Mouse (Mus musculus): Measurements from ENCODE around the gene Iqgap2. TPM values are rescaled to one million over a fixed set of nuclear protein-coding genes. Genes with fewer than 3 reads are reported as not detected.

Gene Iqgap2
- polyA plus RNA-seq, 1 experiment from 2014 or later: 11.0 TPM

- H3K9me3 ChIP-seq: no peaks in the 10 kb centered on the region
- WGBS: 86% methylated on average over 16 of the region's 16 CpGs
Observed at GRCm38 (mm10) chr13:95610786-95611562, 280.7 kb downstream of the Iqgap2 start.

GRCm38 (mm10) chr13:95609088-95609420, 282.7 kb downstream of the Iqgap2 start:
- H3K4me1 ChIP-seq: peaks cover 3% of the 10 kb centered on the region; the same call in 1 of the 2 replicates
- H3K27ac ChIP-seq (replicated peaks): no peak overlapping the region
- no peaks in the 10 kb centered on the region for H3K27me3 ChIP-seq (replicated peaks; ENCODE audit: low read depth, poor library complexity, severe bottlenecking)
- 85% methylated on average over 2 of the region's 2 CpGs for WGBS
- no peaks in the 10 kb centered on the region for H3K9me3 ChIP-seq
- no peak overlapping the region for H3K4me3 ChIP-seq
- no peak for DNase-seq (ENCODE audit: low spot score)
- peaks cover 97% of the 10 kb centered on the region for H3K36me3 ChIP-seq (replicated peaks)

More at GRCm38 (mm10) chr13:95610786-95611562, 280.7 kb downstream of the Iqgap2 start:
- DNase-seq (ENCODE audit: low spot score): no peak
- Histone ChIP-seq H3K36me3 (replicated peaks) (peaks cover 95% of the 10 kb centered on the region), H3K27ac (replicated peaks) (no peak overlapping the region), H3K27me3 (replicated peaks; ENCODE audit: low read depth, poor library complexity, severe bottlenecking) (no peaks in the 10 kb centered on the region), H3K4me3 (no peak overlapping the region), H3K4me1 (peaks cover 21% of the 10 kb centered on the region)

DNA sequence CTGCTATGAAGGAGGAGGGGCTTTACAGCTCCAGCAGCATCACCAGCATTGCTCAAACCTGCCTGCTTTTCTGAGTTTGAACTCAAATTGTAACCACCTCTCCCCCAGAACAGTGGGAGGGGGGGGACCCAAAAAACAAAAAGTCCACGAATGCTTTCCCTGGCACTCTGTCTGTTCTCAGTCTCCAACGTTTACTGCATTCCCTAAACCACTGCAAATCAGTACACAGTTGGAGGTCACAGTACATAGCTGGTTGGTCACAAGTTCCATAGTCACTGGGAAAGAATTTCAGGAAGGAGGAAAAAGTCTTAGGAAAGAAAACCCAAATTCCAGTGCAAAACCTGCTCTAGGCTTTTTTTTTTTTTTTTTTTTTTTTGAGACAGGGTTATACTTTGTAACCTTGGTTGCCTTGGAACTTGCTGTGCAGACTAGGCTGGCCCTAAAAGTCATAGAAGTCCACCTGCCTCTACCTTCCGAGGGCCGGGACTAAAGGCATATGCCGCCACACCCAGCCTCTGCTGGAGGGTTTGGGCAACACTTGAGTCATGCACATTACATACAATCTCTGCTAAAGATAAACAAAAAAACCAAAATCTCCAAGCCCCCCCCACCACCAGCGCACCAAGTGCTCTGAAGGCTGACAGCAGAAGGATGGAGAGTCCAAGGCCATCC, 283.2 kb downstream of the Iqgap2 start:
- Histone ChIP-seq H3K4me3 (no peak overlapping the region), H3K9me3 (no peaks in the 10 kb centered on the region), H3K36me3 (replicated peaks) (peaks cover 97% of the 10 kb centered on the region), H3K27ac (replicated peaks) (no peak overlapping the region), H3K27me3 (replicated peaks; ENCODE audit: low read depth, poor library complexity, severe bottlenecking) (no peaks in the 10 kb centered on the region), H3K4me1 (peaks cover 3% of the 10 kb centered on the region; the same call in 1 of the 2 replicates)
- DNase-seq (ENCODE audit: low spot score): no peak
- WGBS: 93% methylated on average over 6 of the region's 6 CpGs

DNA sequence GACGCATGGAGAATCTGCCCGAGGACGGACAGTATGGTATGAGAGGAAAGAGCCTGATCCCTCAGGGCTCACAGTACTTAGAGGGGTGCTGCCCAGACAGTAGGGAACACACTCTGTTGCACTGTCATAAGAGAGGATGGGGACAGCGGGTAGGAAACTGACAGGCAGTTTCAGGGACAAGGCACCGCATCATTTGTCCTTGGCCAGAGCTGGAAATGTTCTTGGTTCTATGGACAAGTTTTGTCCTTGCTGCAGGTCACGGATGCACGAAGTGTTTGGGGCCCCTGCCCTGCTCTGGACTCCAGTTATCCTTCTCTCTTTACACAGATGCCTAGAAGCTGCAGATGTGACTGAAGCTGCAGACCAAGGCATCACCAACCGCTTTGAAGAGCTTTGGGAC, 284.7 kb downstream of the Iqgap2 start:
- no peak overlapping the region for H3K4me3 ChIP-seq
- H3K4me1 ChIP-seq: peaks cover 3% of the 10 kb centered on the region; the same call in 1 of the 2 replicates
- no peak overlapping the region for H3K27ac ChIP-seq (replicated peaks)
- 94% methylated on average over 8 of the region's 8 CpGs for WGBS
- H3K9me3 ChIP-seq: no peaks in the 10 kb centered on the region
- H3K27me3 ChIP-seq (replicated peaks; ENCODE audit: low read depth, poor library complexity, severe bottlenecking): no peaks in the 10 kb centered on the region
- no peak for DNase-seq (ENCODE audit: low spot score)
- H3K36me3 ChIP-seq (replicated peaks): peaks cover 97% of the 10 kb centered on the region

- 98% methylated on average over 25 of the region's 25 CpGs for WGBS
- peaks cover 87% of the 10 kb centered on the region for H3K36me3 ChIP-seq (replicated peaks)
- no peak for DNase-seq (ENCODE audit: low spot score)
- no peak overlapping the region for H3K4me3 ChIP-seq
- no peaks in the 10 kb centered on the region for H3K9me3 ChIP-seq
- H3K4me1 ChIP-seq: no peaks in the 10 kb centered on the region
- no peaks in the 10 kb centered on the region for H3K27me3 ChIP-seq (replicated peaks; ENCODE audit: low read depth, poor library complexity, severe bottlenecking)
- no peak overlapping the region for H3K27ac ChIP-seq (replicated peaks)
Observed at GRCm38 (mm10) chr13:95604288-95604687, 287.4 kb downstream of the Iqgap2 start.

DNA sequence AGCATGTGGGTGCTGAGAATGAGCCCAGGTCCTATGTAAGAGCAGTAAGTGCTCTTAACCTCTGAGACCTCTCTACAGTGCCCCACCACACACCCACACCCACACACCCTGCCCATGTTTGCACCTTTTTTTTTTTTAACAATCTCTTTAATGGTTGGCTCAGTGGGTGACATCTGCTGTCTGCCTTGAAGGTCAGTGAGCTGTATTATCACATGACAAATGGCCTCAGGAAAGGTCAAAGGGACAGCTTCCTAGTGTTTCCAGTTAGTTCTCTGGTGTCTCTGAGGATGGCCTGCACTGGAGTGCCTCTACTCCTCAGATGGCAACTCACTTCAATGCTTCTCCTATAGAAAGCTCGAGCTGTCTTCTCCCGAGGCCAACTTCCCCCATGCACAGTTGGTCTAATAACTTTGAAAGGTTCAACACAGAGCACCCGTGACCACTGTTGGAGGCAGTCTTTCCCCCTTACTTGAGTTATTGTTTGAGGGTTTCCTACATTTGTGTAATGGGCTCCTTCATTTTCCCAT, 291.8 kb downstream of the Iqgap2 start:
- no peak for DNase-seq (ENCODE audit: low spot score)
- WGBS: 72% methylated on average over 3 of the region's 3 CpGs
- 0 out of 2 replicates have a peak, but pooled peaks cover 12% of the 10 kb centered on the region for H3K4me1 ChIP-seq
- H3K36me3 ChIP-seq (replicated peaks): peaks cover 47% of the 10 kb centered on the region
- no peak overlapping the region for H3K4me3 ChIP-seq
- no peak overlapping the region for H3K27ac ChIP-seq (replicated peaks)
- H3K9me3 ChIP-seq: no peaks in the 10 kb centered on the region
- H3K27me3 ChIP-seq (replicated peaks; ENCODE audit: low read depth, poor library complexity, severe bottlenecking): no peaks in the 10 kb centered on the region

- peaks cover 31% of the 10 kb centered on the region for H3K36me3 ChIP-seq (replicated peaks)
- H3K4me1 ChIP-seq: 0 out of 2 replicates have a peak, but pooled peaks cover 12% of the 10 kb centered on the region
- DNase-seq (ENCODE audit: low spot score): no peak
- no peaks in the 10 kb centered on the region for H3K27me3 ChIP-seq (replicated peaks; ENCODE audit: low read depth, poor library complexity, severe bottlenecking)
- H3K27ac ChIP-seq (replicated peaks): no peak overlapping the region
- 88% methylated on average over 18 of the region's 18 CpGs for WGBS
- H3K4me3 ChIP-seq: no peak overlapping the region
- no peaks in the 10 kb centered on the region for H3K9me3 ChIP-seq
Observed at GRCm38 (mm10) chr13:95598232-95598920, 293.3 kb downstream of the Iqgap2 start.

DNA sequence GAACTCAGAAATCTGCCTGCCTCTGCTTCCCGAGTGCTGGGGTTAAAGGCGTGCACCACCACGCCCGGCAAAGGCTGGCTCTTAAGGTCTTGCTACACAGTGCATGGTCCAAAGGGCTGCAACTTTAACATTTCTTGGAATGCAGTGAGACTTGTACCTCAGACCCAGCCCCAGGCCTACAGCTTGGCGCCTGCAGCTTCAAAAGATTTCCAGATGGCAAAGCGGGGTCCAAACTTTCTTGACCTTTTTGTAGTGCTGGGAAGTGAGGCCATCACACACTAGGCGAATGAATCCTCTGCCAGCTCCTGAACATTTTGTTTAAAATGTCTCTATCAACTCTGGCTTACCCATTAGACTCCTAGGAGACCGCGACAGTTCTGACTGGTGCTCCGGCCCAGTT, 294.1 kb downstream of the Iqgap2 start:
- no peak for DNase-seq (ENCODE audit: low spot score)
- no peaks in the 10 kb centered on the region for H3K9me3 ChIP-seq
- no peak overlapping the region for H3K4me3 ChIP-seq
- WGBS: 88% methylated on average over 10 of the region's 10 CpGs
- H3K27ac ChIP-seq (replicated peaks): no peak overlapping the region
- peaks cover 23% of the 10 kb centered on the region for H3K36me3 ChIP-seq (replicated peaks)
- H3K4me1 ChIP-seq: peaks cover 16% of the 10 kb centered on the region; the same call in 1 of the 2 replicates
- H3K27me3 ChIP-seq (replicated peaks; ENCODE audit: low read depth, poor library complexity, severe bottlenecking): no peaks in the 10 kb centered on the region

- no peak for DNase-seq (ENCODE audit: low spot score)
- 84% methylated on average over 7 of the region's 7 CpGs for WGBS
Observed at GRCm38 (mm10) chr13:95596689-95597088, 295.0 kb downstream of the Iqgap2 start.

DNA sequence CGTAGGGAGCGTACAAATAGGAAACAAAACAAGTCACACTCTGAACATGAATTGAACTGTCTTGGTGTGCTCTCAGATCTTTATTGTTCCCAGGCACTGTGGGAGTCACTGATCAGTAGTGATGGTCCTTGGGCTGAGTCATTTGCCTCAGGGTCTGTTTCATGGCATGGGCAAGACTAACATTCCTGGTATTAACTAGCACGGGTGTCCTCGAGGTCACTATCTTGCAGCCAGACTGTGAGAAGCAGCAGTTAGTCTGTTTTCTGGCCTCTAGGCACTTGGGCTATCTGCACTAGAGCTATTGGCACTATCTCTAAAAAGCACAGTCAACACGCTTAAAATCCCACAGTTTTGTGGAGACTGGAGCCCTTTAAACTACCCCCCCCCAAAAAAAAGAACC, 295.8 kb downstream of the Iqgap2 start:
- H3K4me3 ChIP-seq: no peak overlapping the region
- H3K27ac ChIP-seq (replicated peaks): 0 out of 2 replicates have a peak overlapping the region, but pooled peaks have one; percentile 3
- no peak for DNase-seq (ENCODE audit: low spot score)
- 50% methylated on average over 5 of the region's 5 CpGs for WGBS
- H3K4me1 ChIP-seq: peaks cover 17% of the 10 kb centered on the region; the same call in 1 of the 2 replicates
- H3K36me3 ChIP-seq (replicated peaks): peaks cover 8% of the 10 kb centered on the region
- H3K9me3 ChIP-seq: no peaks in the 10 kb centered on the region
- no peaks in the 10 kb centered on the region for H3K27me3 ChIP-seq (replicated peaks; ENCODE audit: low read depth, poor library complexity, severe bottlenecking)

More at GRCm38 (mm10) chr13:95596689-95597088, 295.0 kb downstream of the Iqgap2 start:
- Histone ChIP-seq H3K4me3 (no peak overlapping the region), H3K4me1 (peaks cover 17% of the 10 kb centered on the region; the same call in 1 of the 2 replicates), H3K9me3 (no peaks in the 10 kb centered on the region), H3K27ac (replicated peaks) (no peak overlapping the region), H3K36me3 (replicated peaks) (peaks cover 16% of the 10 kb centered on the region), H3K27me3 (replicated peaks; ENCODE audit: low read depth, poor library complexity, severe bottlenecking) (no peaks in the 10 kb centered on the region)

DNA sequence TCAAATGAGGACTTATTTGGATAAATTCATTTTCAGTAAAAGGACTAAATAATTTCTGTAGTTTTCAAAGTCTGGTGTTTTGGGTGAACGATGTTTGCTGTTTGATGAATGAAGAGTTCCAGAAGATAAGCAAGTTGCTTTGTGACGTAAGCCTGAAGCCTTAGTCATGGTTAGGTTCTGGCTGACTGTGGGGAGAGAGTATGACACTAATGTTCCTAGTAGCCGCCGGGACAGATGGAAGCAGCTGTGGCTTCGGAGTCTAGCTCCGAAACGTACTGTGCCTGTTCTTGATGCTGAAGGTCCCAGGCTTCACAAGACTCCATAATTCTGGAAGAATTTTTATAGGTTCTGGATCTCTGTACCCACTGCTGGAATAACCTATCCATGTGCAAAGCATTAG, 296.3 kb downstream of the Iqgap2 start:
- 84% methylated on average over 7 of the region's 7 CpGs for WGBS
- Histone ChIP-seq H3K9me3 (no peaks in the 10 kb centered on the region), H3K4me3 (no peak overlapping the region), H3K4me1 (peaks cover 17% of the 10 kb centered on the region; the same call in 1 of the 2 replicates), H3K27me3 (replicated peaks; ENCODE audit: low read depth, poor library complexity, severe bottlenecking) (no peaks in the 10 kb centered on the region), H3K27ac (replicated peaks) (no peak overlapping the region), H3K36me3 (replicated peaks) (peaks cover 3% of the 10 kb centered on the region)
- DNase-seq (ENCODE audit: low spot score): no peak

GRCm38 (mm10) chr13:95592860-95593259, 298.9 kb downstream of the Iqgap2 start:
- WGBS: 74% methylated on average over 10 of the region's 10 CpGs
- Histone ChIP-seq H3K4me3 (no peak overlapping the region), H3K27ac (replicated peaks) (no peak overlapping the region), H3K36me3 (replicated peaks) (no peaks in the 10 kb centered on the region), H3K27me3 (replicated peaks; ENCODE audit: low read depth, poor library complexity, severe bottlenecking) (no peaks in the 10 kb centered on the region), H3K9me3 (no peaks in the 10 kb centered on the region), H3K4me1 (peaks cover 12% of the 10 kb centered on the region; the same call in 1 of the 2 replicates)
- peak; percentile 30 for DNase-seq (ENCODE audit: low spot score)
